Mouse (Mus musculus): ENCODE measurements around the gene Itgb2l. TPM values are rescaled to one million over a fixed set of nuclear protein-coding genes. Genes with fewer than 3 reads are reported as not detected.

Gene Itgb2l
- polyA plus RNA-seq, 1 experiment from 2014 or later, result 0.08 TPM

DNA sequence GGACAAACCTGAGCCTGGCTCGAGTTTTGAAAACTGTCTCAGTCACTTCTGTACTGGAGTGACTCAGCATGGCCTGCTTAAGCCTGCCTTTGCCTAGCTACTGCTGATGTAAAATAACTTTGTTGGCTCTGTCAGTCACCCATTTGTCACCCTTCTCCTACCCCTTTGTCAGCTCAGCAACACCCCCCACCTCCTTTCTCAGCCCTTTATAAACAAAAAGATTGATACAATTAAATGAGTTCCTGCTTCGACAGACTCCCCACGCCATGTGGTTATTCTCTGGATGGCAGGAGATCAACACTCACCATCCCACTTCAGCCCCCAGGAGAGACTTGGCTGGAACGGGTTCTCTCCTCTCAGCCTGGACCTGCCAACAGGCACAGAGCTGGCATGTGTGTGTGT, 35.4 kb downstream of the Itgb2l start:
- H3K9ac ChIP-seq, result no peak overlapping the region
- no peaks in the 10 kb centered on the region for H3K9me3 ChIP-seq
- ATAC-seq (ENCODE audit: low FRiP score, low read depth), result no peak
- no peak overlapping the region for H3K4me2 ChIP-seq (replicated peaks)
- no peaks in the 10 kb centered on the region for H3K27me3 ChIP-seq (replicated peaks)
- H3K4me3 ChIP-seq, result no peak overlapping the region
- H3K4me1 ChIP-seq, result no peaks in the 10 kb centered on the region
- WGBS, result 37% methylated on average over 3 of the region's 4 CpGs
- H3K27ac ChIP-seq, result no peak overlapping the region
- H3K36me3 ChIP-seq, result no peaks in the 10 kb centered on the region

GRCm38 (mm10) chr16:96406312-96406711, 37.1 kb downstream of the Itgb2l start:
- Histone ChIP-seq H3K4me3 (no peak overlapping the region), H3K27me3 (replicated peaks) (no peaks in the 10 kb centered on the region), H3K9ac (no peak overlapping the region), H3K4me1 (no peaks in the 10 kb centered on the region), H3K36me3 (no peaks in the 10 kb centered on the region), H3K9me3 (no peaks in the 10 kb centered on the region), H3K27ac (no peak overlapping the region), H3K4me2 (replicated peaks) (no peak overlapping the region)
- WGBS, result 74% methylated on average over 4 of the region's 4 CpGs
- ATAC-seq (ENCODE audit: low FRiP score, low read depth), result no peak

- no peaks in the 10 kb centered on the region for H3K4me1 ChIP-seq
- H3K27me3 ChIP-seq (replicated peaks), result no peaks in the 10 kb centered on the region
- no peak overlapping the region for H3K9ac ChIP-seq
- no peak overlapping the region for H3K27ac ChIP-seq
- no peaks in the 10 kb centered on the region for H3K9me3 ChIP-seq
- WGBS, result 71% methylated on average over 6 of the region's 6 CpGs
- no peak overlapping the region for H3K4me3 ChIP-seq
- no peak for ATAC-seq (ENCODE audit: low FRiP score, low read depth)
- no peak overlapping the region for H3K4me2 ChIP-seq (replicated peaks)
- no peaks in the 10 kb centered on the region for H3K36me3 ChIP-seq
These were observed 41.1 kb downstream of the Itgb2l start for GRCm38 (mm10) chr16:96402294-96402693.

GRCm38 (mm10) chr16:96400046-96400445, 43.4 kb downstream of the Itgb2l start:
- Histone ChIP-seq H3K9me3 (no peaks in the 10 kb centered on the region), H3K4me3 (no peak overlapping the region), H3K27ac (no peak overlapping the region), H3K4me1 (no peaks in the 10 kb centered on the region), H3K36me3 (no peaks in the 10 kb centered on the region), H3K4me2 (replicated peaks) (no peak overlapping the region), H3K27me3 (replicated peaks) (no peaks in the 10 kb centered on the region), H3K9ac (no peak overlapping the region)
- WGBS, result 73% methylated on average over 4 of the region's 4 CpGs
- no peak for ATAC-seq (ENCODE audit: low FRiP score, low read depth)

DNA sequence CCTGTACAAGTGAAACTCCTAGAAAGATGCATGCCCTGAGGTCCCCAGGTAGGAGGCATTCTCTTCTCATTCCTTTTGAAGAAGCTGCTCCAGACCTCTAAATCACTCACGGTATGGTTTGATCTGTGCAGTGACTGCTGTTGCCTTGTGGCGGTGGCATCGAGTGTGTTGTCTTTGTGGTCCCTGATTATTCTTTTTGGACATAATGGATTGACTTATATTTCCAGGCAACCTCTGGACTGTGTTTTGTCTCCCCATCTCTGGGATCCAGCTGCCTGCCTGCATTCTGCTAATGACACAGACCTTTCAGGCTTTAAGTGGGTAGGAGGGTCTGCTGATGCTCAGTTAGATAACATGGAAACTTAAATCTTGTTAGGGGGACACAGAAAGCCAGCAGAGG, 44.6 kb downstream of the Itgb2l start:
- H3K9me3 ChIP-seq, result no peaks in the 10 kb centered on the region
- no peak for ATAC-seq (ENCODE audit: low FRiP score, low read depth)
- WGBS, result 88% methylated on average over 3 of the region's 3 CpGs

GRCm38 (mm10) chr16:96396013-96396650, 47.3 kb downstream of the Itgb2l start:
- no peak overlapping the region for H3K4me3 ChIP-seq
- H3K9ac ChIP-seq, result no peak overlapping the region
- H3K9me3 ChIP-seq, result no peaks in the 10 kb centered on the region
- H3K27me3 ChIP-seq (replicated peaks), result no peaks in the 10 kb centered on the region
- H3K27ac ChIP-seq, result no peak overlapping the region
- no peaks in the 10 kb centered on the region for H3K4me1 ChIP-seq
- H3K36me3 ChIP-seq, result no peaks in the 10 kb centered on the region
- WGBS, result 75% methylated on average over 9 of the region's 9 CpGs
- no peak overlapping the region for H3K4me2 ChIP-seq (replicated peaks)
- no peak for ATAC-seq (ENCODE audit: low FRiP score, low read depth)

More for the DNA sequence above, 44.6 kb downstream of the Itgb2l start:
- no peak overlapping the region for H3K4me3 ChIP-seq
- H3K27me3 ChIP-seq (replicated peaks), result no peaks in the 10 kb centered on the region
- H3K4me2 ChIP-seq (replicated peaks), result no peak overlapping the region
- no peaks in the 10 kb centered on the region for H3K4me1 ChIP-seq
- H3K27ac ChIP-seq, result no peak overlapping the region
- H3K36me3 ChIP-seq, result no peaks in the 10 kb centered on the region
- H3K9ac ChIP-seq, result no peak overlapping the region

DNA sequence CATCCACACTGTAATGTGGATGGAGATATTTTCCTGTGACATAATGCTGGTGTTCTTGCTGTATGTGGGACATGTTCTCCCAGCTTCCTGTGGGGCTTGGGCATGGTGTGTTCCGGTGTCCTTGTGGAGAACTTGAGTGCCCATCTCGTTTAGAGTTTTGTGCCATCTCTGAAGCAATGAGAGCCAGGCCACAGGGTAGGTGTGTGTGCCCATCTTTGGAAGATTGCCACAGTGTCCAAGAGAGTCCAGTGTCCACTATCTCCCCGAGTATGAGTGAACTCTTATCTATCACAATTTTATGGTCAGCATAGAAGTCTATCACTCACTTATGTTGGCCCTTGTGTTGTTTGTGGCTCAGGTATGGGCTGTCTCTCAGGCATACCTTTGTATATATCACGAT, 47.9 kb downstream of the Itgb2l start:
- Histone ChIP-seq H3K9ac (no peak overlapping the region), H3K4me1 (no peaks in the 10 kb centered on the region), H3K4me3 (no peak overlapping the region), H3K36me3 (no peaks in the 10 kb centered on the region), H3K27ac (no peak overlapping the region), H3K4me2 (replicated peaks) (no peak overlapping the region), H3K27me3 (replicated peaks) (no peaks in the 10 kb centered on the region), H3K9me3 (no peaks in the 10 kb centered on the region)
- no peak for ATAC-seq (ENCODE audit: low FRiP score, low read depth)
- 85% methylated on average over 4 of the region's 4 CpGs for WGBS

GRCm38 (mm10) chr16:96391070-96391469, 52.3 kb downstream of the Itgb2l start:
- ATAC-seq (ENCODE audit: low FRiP score, low read depth), result no peak
- H3K4me2 ChIP-seq (replicated peaks), result no peak overlapping the region

GRCm38 (mm10) chr16:96388481-96388880, 54.9 kb downstream of the Itgb2l start:
- Histone ChIP-seq H3K9me3 (no peaks in the 10 kb centered on the region), H3K4me1 (no peaks in the 10 kb centered on the region), H3K27ac (no peak overlapping the region), H3K4me3 (no peak overlapping the region), H3K9ac (no peak overlapping the region), H3K4me2 (replicated peaks) (no peak overlapping the region), H3K36me3 (no peaks in the 10 kb centered on the region), H3K27me3 (replicated peaks) (no peaks in the 10 kb centered on the region)
- WGBS, result 84% methylated on average over 5 of the region's 5 CpGs
- no peak for ATAC-seq (ENCODE audit: low FRiP score, low read depth)

More at GRCm38 (mm10) chr16:96391070-96391469, 52.3 kb downstream of the Itgb2l start:
- Histone ChIP-seq H3K36me3 (no peaks in the 10 kb centered on the region), H3K9me3 (no peaks in the 10 kb centered on the region), H3K9ac (no peak overlapping the region), H3K27me3 (replicated peaks) (no peaks in the 10 kb centered on the region), H3K4me1 (no peaks in the 10 kb centered on the region), H3K4me3 (no peak overlapping the region), H3K27ac (no peak overlapping the region)

GRCm38 (mm10) chr16:96387685-96388371, 55.6 kb downstream of the Itgb2l start:
- H3K9ac ChIP-seq, result no peak overlapping the region
- H3K4me2 ChIP-seq (replicated peaks), result no peak overlapping the region
- ATAC-seq (ENCODE audit: low FRiP score, low read depth), result no peak
- H3K4me1 ChIP-seq, result no peaks in the 10 kb centered on the region
- H3K9me3 ChIP-seq, result no peaks in the 10 kb centered on the region
- no peaks in the 10 kb centered on the region for H3K27me3 ChIP-seq (replicated peaks)
- no peaks in the 10 kb centered on the region for H3K36me3 ChIP-seq
- H3K4me3 ChIP-seq, result no peak overlapping the region
- no peak overlapping the region for H3K27ac ChIP-seq
- WGBS, result 90% methylated on average over 6 of the region's 6 CpGs

DNA sequence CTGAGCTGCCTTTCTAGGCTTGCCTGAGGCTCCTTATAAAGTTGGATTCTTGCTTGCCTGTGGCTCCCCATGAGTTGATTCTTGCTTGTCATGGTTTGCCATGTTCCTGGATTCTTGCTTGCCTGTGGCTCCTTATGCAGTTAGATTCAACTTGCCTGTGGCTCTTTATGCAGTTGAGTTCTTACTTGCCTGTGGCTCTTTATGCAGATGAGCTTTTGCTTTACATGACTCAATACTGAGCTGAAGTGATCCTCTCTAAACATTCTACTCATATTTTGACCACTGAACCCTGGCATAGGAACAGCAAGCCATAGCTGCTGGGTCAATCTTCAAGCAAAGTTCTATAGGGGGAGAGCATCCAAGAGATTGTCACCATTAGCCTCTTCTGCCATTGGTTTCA, 58.7 kb downstream of the Itgb2l start:
- no peak overlapping the region for H3K9ac ChIP-seq
- no peak overlapping the region for H3K4me2 ChIP-seq (replicated peaks)
- H3K27me3 ChIP-seq (replicated peaks), result no peaks in the 10 kb centered on the region
- no peaks in the 10 kb centered on the region for H3K9me3 ChIP-seq
- no peaks in the 10 kb centered on the region for H3K36me3 ChIP-seq
- H3K4me3 ChIP-seq, result no peak overlapping the region
- H3K27ac ChIP-seq, result no peak overlapping the region
- H3K4me1 ChIP-seq, result no peaks in the 10 kb centered on the region
- no peak for ATAC-seq (ENCODE audit: low FRiP score, low read depth)

GRCm38 (mm10) chr16:96382496-96383181, 60.8 kb downstream of the Itgb2l start:
- Histone ChIP-seq H3K4me3 (no peak overlapping the region), H3K4me1 (no peaks in the 10 kb centered on the region), H3K9me3 (no peaks in the 10 kb centered on the region), H3K36me3 (no peaks in the 10 kb centered on the region), H3K27ac (no peak overlapping the region), H3K27me3 (replicated peaks) (no peaks in the 10 kb centered on the region), H3K9ac (no peak overlapping the region), H3K4me2 (replicated peaks) (no peak overlapping the region)
- 85% methylated on average over 5 of the region's 5 CpGs for WGBS
- no peak for ATAC-seq (ENCODE audit: low FRiP score, low read depth)
